Mouse (Mus musculus) heart, adult 18-20 months (tissue): ENCODE results near the gene Cherp. TPM values are rescaled to one million over a fixed set of nuclear protein-coding genes. Genes with fewer than 3 reads are reported as not detected.

Experiments used
- DNase-seq, 2 experiments: peaks; one replicate each; pipeline ENCODE4 v3.0.0; 2021 to 2022; ENCODE audit warnings: mixed read lengths in 1 of 2
- total RNA-seq, 2 experiments: library from RNA; stranded (reverse); gene quantifications; 2 replicates each; pipeline ENCODE4 v1.2.3; 2021

Gene Cherp
- total RNA-seq, 2 experiments from 2014 or later: 23.1 to 33.6 TPM

GRCm38 (mm10) chr8:72470684-72471083 is 4.3 kb downstream of the Cherp start:
- no peak for DNase-seq

- DNase-seq: no peak
These were observed 5.0 kb downstream of the Cherp start for GRCm38 (mm10) chr8:72469984-72470383.

GRCm38 (mm10) chr8:72469243-72469642 is 5.8 kb downstream of the Cherp start:
- DNase-seq: no peak

GRCm38 (mm10) chr8:72464211-72464610 is 10.8 kb downstream of the Cherp start:
- no peak for DNase-seq

- no peak for DNase-seq
These were observed 15.0 kb downstream of the Cherp start for GRCm38 (mm10) chr8:72459881-72460533.

GRCm38 (mm10) chr8:72458457-72458856 is 16.6 kb downstream of the Cherp start:
- no peak for DNase-seq

GRCm38 (mm10) chr8:72457806-72458205 is 17.2 kb downstream of the Cherp start:
- DNase-seq: no peak

- DNase-seq: no peak
These were observed 19.7 kb downstream of the Cherp start for GRCm38 (mm10) chr8:72455317-72455716.

- no peak for DNase-seq
These were observed 21.1 kb downstream of the Cherp start for GRCm38 (mm10) chr8:72453904-72454303.

GRCm38 (mm10) chr8:72451516-72451915 is 23.5 kb downstream of the Cherp start:
- DNase-seq: no peak

GRCm38 (mm10) chr8:72445071-72445470 is 30.0 kb downstream of the Cherp start:
- DNase-seq: no peak

- no peak for DNase-seq
These were observed 31.1 kb downstream of the Cherp start for GRCm38 (mm10) chr8:72443994-72444350.

- DNase-seq: peak; percentile 99
These were observed 31.6 kb downstream of the Cherp start, which contains the start of the genes Calr3 and 1700030K09Rik for GRCm38 (mm10) chr8:72443338-72443993. Calr3 (minus strand) TSS chr8:72443870. 1700030K09Rik (plus strand) TSS chr8:72443880.

- DNase-seq: no peak
These were observed 36.6 kb downstream of the Cherp start for GRCm38 (mm10) chr8:72438248-72439015.

GRCm38 (mm10) chr8:72434952-72435351 is 40.1 kb downstream of the Cherp start:
- DNase-seq: peak; percentile 83 to 88

GRCm38 (mm10) chr8:72429676-72430075 is 45.4 kb downstream of the Cherp start:
- DNase-seq: peak in 1 of 2 experiments; percentile 31

- DNase-seq: no peak
These were observed 52.1 kb downstream of the Cherp start for GRCm38 (mm10) chr8:72422926-72423325.

- DNase-seq: peak; percentile 99 to 100
These were observed 53.4 kb downstream of the Cherp start, which contains the start of gene Eps15l1 for GRCm38 (mm10) chr8:72421362-72422335. Eps15l1 (minus strand) TSS chr8:72421460.

GRCm38 (mm10) chr8:72420571-72421361 is 54.3 kb downstream of the Cherp start:
- DNase-seq: peak; percentile 56 to 58

GRCm38 (mm10) chr8:72418073-72418472 is 57.0 kb downstream of the Cherp start:
- DNase-seq: no peak

- no peak for DNase-seq
These were observed 59.8 kb downstream of the Cherp start for GRCm38 (mm10) chr8:72415252-72415651.
